Mouse (Mus musculus): ENCODE results near the gene Gm9999.

The Gm9999 gene

GRCm38 (mm10) chr7:47027520-47027919 lies 44.1 kb downstream of the Gm9999 start:
- no peak for DNase-seq (ENCODE audit: low spot score)

GRCm38 (mm10) chr7:47030517-47031193 lies 47.3 kb downstream of the Gm9999 start:
- DNase-seq (ENCODE audit: low spot score), result no peak

- DNase-seq (ENCODE audit: low spot score), result no peak
Measured at GRCm38 (mm10) chr7:47031371-47031770, 48.0 kb downstream of the Gm9999 start.

- no peak for DNase-seq (ENCODE audit: low spot score)
Measured at GRCm38 (mm10) chr7:47034785-47035384, 51.5 kb downstream of the Gm9999 start.

- no peak for DNase-seq (ENCODE audit: low spot score)
Measured at GRCm38 (mm10) chr7:47035426-47035825, 52.0 kb downstream of the Gm9999 start.
